Mouse (Mus musculus): ENCODE results near the gene Echdc1. TPM values are rescaled to one million over a fixed set of nuclear protein-coding genes. Genes with fewer than 3 reads are reported as not detected.

Gene Echdc1
- polyA plus RNA-seq (2014; fragmentation: Nextera tagmentation; extraction: Ambion mirVana): 24.8 and 32.0 TPM in 2 replicates

DNA sequence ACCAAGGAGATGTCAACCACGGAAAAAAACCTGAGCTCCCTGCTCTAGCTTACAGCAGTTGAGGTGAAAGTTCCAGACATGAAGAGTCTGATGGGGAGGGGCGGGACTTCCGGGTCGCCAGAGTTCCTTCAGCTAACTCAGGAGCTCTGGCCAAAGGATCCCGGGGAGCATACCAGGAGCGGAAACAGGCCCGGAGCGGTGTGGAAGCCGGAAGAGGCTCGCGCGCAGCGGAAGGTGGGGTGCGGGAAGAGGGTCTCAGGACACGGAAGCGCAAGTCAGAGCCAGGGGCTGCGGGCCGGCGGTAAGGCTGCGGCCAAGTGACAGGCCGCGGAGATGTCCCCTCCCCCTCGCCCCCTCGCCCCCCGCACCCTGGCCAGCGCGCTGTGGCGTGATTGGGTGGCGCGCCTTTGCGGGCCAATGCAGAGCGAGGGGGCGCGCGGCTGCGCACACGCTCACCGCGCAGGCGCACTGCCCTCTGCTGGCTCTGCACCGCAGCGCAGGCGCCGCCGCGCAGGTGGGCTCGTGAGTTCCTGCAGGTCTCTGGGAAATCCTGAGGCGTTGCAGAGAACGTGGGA is at the start of gene Echdc1:
TSS of gene Echdc1 (plus strand) at position 103 of the 575 bp plus-strand sequence.
- Histone ChIP-seq H3K9ac (ENCODE audit: low read length) (peak within 1 kb of the TSS; percentile 77), H3K27me3 (ENCODE audit: control insufficient read depth, insufficient read depth, low read length) (no peaks in the 10 kb centered on the region), H3K4me3 (ENCODE audit: low read depth, low read length) (peak within 1 kb of the TSS; percentile 60), H3K4me1 (ENCODE audit: control insufficient read depth, insufficient read depth, low read length) (no peaks in the 10 kb centered on the region), H3K36me3 (ENCODE audit: control insufficient read depth, insufficient read depth, low read length) (no peaks in the 10 kb centered on the region), H3K9me3 (ENCODE audit: control insufficient read depth, low read length) (no peaks in the 10 kb centered on the region), H3K4me2 (ENCODE audit: low read depth) (peak within 1 kb of the TSS; percentile 40), H3K27ac (ENCODE audit: low read depth, low read length) (peak within 1 kb of the TSS; percentile 77; the same call in 1 of the 2 replicates)
- ATAC-seq (ENCODE audit: insufficient read depth, low FRiP score, low TSS enrichment) (peak; percentile 99), DNase-seq (ENCODE audit: low spot score) (peak; percentile 94)
- WGBS: under 1% methylated on average over 44 of the region's 49 CpGs

DNA sequence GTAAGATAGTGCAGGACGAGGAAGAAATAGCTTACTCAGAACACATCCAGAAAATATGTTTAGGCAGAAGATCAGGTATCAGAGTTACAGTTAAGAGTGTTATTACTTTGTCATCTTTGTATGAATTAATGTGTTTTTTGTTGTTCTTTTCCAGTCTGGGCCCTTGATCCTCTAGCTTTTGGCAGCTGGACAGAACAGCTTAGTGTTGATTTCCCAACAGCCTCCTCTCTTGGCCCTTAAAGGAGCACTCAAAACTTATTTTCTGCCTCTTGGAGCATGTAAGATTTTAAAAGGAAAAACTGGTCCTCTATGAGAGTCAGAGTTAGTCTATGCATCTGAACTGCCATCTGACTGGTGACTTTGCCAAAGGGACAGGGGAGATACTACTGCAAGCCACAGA is 31.2 kb upstream of the Echdc1 start:
- H3K36me3 ChIP-seq (ENCODE audit: control insufficient read depth, insufficient read depth, low read length): no peaks in the 10 kb centered on the region
- no peak overlapping the region for H3K4me3 ChIP-seq (ENCODE audit: low read depth, low read length)
- H3K4me2 ChIP-seq (ENCODE audit: low read depth): no peak overlapping the region
- H3K9me3 ChIP-seq (ENCODE audit: control insufficient read depth, low read length): no peaks in the 10 kb centered on the region
- 89% methylated on average over 1 of the region's 1 CpGs for WGBS
- DNase-seq (ENCODE audit: low spot score) (no peak), ATAC-seq (ENCODE audit: insufficient read depth, low FRiP score, low TSS enrichment) (no peak)
- H3K27ac ChIP-seq (ENCODE audit: low read depth, low read length): no peak overlapping the region
- no peak overlapping the region for H3K9ac ChIP-seq (ENCODE audit: low read length)
- H3K4me1 ChIP-seq (ENCODE audit: control insufficient read depth, insufficient read depth, low read length): no peaks in the 10 kb centered on the region
- H3K27me3 ChIP-seq (ENCODE audit: control insufficient read depth, insufficient read depth, low read length): no peaks in the 10 kb centered on the region

DNA sequence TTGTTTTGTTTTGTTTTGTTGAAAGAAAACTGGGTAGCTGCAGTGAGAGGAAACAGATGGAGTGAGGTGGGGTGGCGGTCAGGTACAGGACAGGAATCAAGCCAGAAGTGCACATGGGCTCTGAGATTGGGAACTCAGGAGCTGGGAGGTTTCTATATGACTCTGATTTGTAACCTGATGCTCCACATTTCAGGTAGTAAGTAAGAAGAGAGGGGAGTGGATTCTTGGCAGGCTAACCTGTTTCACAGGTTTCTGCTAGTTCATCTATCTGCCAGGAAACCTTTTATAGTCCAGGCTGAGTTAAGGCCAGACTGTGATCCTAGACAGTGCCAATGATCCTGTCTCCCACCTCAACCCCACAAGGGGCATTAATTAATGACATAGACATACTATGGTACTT is 27.2 kb upstream of the Echdc1 start:
- 87% methylated on average over 1 of the region's 1 CpGs for WGBS
- Histone ChIP-seq H3K27ac (ENCODE audit: low read depth, low read length) (no peak overlapping the region), H3K4me1 (ENCODE audit: control insufficient read depth, insufficient read depth, low read length) (no peaks in the 10 kb centered on the region), H3K9ac (ENCODE audit: low read length) (no peak overlapping the region), H3K36me3 (ENCODE audit: control insufficient read depth, insufficient read depth, low read length) (no peaks in the 10 kb centered on the region), H3K4me2 (ENCODE audit: low read depth) (no peak overlapping the region), H3K9me3 (ENCODE audit: control insufficient read depth, low read length) (no peaks in the 10 kb centered on the region), H3K27me3 (ENCODE audit: control insufficient read depth, insufficient read depth, low read length) (no peaks in the 10 kb centered on the region), H3K4me3 (ENCODE audit: low read depth, low read length) (no peak overlapping the region)
- no peak for DNase-seq (ENCODE audit: low spot score)
- no peak for ATAC-seq (ENCODE audit: insufficient read depth, low FRiP score, low TSS enrichment)

DNA sequence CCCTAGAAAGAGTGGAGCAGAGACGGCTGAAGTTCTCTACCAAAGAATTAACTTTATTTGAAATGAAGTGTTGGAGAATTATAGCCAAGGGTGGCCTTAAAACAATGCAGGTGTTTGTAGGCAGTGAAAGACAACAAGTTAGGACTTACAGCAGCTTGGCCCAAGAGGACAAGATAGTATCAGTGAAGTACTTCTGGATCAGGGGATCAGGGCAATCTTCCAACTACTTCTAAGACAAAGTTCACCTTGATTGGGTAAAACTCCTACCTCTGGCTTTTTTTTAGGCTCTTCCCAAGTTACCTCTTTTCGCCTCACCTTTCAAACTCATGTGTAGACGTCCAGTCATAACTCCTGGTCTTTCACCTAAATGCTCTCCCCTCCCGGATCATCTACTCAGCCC is 10.7 kb upstream of the Echdc1 start:
- no peak overlapping the region for H3K4me3 ChIP-seq (ENCODE audit: low read depth, low read length)
- no peaks in the 10 kb centered on the region for H3K4me1 ChIP-seq (ENCODE audit: control insufficient read depth, insufficient read depth, low read length)
- DNase-seq (ENCODE audit: low spot score): no peak
- no peak for ATAC-seq (ENCODE audit: insufficient read depth, low FRiP score, low TSS enrichment)
- H3K9me3 ChIP-seq (ENCODE audit: control insufficient read depth, low read length): no peaks in the 10 kb centered on the region
- WGBS: 95% methylated on average over 4 of the region's 4 CpGs
- H3K4me2 ChIP-seq (ENCODE audit: low read depth): no peak overlapping the region
- H3K27ac ChIP-seq (ENCODE audit: low read depth, low read length): no peak overlapping the region
- H3K36me3 ChIP-seq (ENCODE audit: control insufficient read depth, insufficient read depth, low read length): no peaks in the 10 kb centered on the region
- H3K27me3 ChIP-seq (ENCODE audit: control insufficient read depth, insufficient read depth, low read length): no peaks in the 10 kb centered on the region
- no peak overlapping the region for H3K9ac ChIP-seq (ENCODE audit: low read length)

DNA sequence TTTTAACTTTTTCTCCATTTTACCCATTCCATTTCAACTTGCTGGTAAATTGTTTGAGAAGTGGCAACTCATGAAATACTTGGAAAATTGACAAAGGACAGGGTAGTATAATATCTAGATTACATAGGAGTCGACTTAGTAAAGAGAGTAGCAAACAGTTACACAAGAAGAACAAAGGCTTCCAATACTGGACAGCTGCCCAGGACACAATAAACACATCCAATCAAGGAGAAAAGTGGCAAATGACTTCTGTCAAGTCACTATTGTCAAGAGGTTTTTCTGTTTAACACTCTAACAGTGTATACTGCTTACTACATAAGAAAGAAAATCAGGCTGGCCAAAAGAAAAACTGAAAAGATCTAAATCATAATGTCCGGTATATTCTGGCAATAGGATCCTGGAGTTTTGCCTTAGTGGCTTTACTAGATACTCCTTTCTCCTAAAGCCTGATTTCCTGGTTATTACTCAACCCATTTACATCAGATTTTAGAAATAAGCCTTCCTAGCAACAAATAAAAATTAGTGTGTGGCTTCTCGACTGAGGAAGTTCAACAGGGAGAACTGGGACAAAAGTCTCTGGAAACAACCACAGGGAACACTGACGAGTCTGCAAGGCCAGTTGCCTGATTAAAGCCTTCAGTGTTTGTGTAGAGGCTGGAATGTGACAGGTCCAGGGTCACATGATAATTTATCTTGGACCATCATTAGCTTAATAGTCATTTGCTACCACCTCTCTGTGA is 1.3 kb upstream of the Echdc1 start:
- DNase-seq (ENCODE audit: low spot score) (no peak), ATAC-seq (ENCODE audit: insufficient read depth, low FRiP score, low TSS enrichment) (no peak)
- no peak overlapping the region for H3K9ac ChIP-seq (ENCODE audit: low read length)
- no peaks in the 10 kb centered on the region for H3K9me3 ChIP-seq (ENCODE audit: control insufficient read depth, low read length)
- no peaks in the 10 kb centered on the region for H3K36me3 ChIP-seq (ENCODE audit: control insufficient read depth, insufficient read depth, low read length)
- 64% methylated on average over 4 of the region's 4 CpGs for WGBS
- no peak overlapping the region for H3K4me2 ChIP-seq (ENCODE audit: low read depth)
- H3K27me3 ChIP-seq (ENCODE audit: control insufficient read depth, insufficient read depth, low read length): no peaks in the 10 kb centered on the region
- no peak overlapping the region for H3K27ac ChIP-seq (ENCODE audit: low read depth, low read length)
- no peak overlapping the region for H3K4me3 ChIP-seq (ENCODE audit: low read depth, low read length)
- H3K4me1 ChIP-seq (ENCODE audit: control insufficient read depth, insufficient read depth, low read length): no peaks in the 10 kb centered on the region

DNA sequence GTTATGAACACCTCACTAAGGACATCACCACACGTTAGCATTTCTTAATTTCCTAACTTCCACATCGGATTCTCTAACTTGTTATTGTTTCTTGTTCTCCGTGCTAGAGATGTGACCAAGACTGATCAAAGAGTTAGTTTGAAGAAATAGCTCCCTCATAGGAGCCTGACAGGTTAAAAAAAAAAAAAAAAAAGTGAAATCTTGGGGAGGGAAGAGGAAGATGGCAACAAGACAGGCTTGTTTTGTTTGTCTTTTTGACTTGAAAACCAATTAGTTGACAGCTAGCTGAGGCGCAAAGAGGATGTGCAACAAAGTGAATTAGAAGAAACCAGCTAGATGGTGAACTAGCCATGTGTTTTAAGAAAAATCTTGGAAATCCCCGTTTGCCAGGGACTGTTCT is 939 bp downstream of the Echdc1 start:
- H3K9me3 ChIP-seq (ENCODE audit: control insufficient read depth, low read length): no peaks in the 10 kb centered on the region
- H3K4me1 ChIP-seq (ENCODE audit: control insufficient read depth, insufficient read depth, low read length): no peaks in the 10 kb centered on the region
- H3K27me3 ChIP-seq (ENCODE audit: control insufficient read depth, insufficient read depth, low read length): no peaks in the 10 kb centered on the region
- ATAC-seq (ENCODE audit: insufficient read depth, low FRiP score, low TSS enrichment) (no peak), DNase-seq (ENCODE audit: low spot score) (no peak)
- peak overlapping the region; percentile 60 for H3K4me3 ChIP-seq (ENCODE audit: low read depth, low read length)
- H3K27ac ChIP-seq (ENCODE audit: low read depth, low read length): no peak overlapping the region
- 41% methylated on average over 5 of the region's 5 CpGs for WGBS
- no peak overlapping the region for H3K9ac ChIP-seq (ENCODE audit: low read length)
- no peaks in the 10 kb centered on the region for H3K36me3 ChIP-seq (ENCODE audit: control insufficient read depth, insufficient read depth, low read length)
- H3K4me2 ChIP-seq (ENCODE audit: low read depth): peak overlapping the region; percentile 40

DNA sequence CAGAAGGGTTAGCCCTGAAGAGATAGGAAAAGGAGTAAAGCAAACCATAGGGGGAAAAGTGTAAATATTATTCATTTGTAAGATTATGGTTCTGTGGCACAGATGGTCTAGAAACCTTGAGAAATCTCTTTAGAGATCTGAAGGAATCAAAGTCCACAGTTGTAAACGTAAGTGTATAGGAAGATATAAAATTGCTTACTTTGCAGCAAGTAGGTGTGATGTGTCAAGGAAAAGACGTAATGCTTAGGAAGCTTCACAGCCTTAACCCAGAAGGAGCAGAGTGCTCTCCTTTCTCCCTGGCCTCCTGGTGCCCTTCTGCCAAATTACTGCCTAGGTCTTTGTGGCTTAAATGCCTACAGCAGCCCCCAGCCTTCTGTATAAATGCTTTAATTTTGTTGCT is 11.9 kb downstream of the Echdc1 start:
- Histone ChIP-seq H3K9me3 (ENCODE audit: control insufficient read depth, low read length) (no peaks in the 10 kb centered on the region), H3K9ac (ENCODE audit: low read length) (no peak overlapping the region), H3K27me3 (ENCODE audit: control insufficient read depth, insufficient read depth, low read length) (no peaks in the 10 kb centered on the region), H3K36me3 (ENCODE audit: control insufficient read depth, insufficient read depth, low read length) (no peaks in the 10 kb centered on the region), H3K4me1 (ENCODE audit: control insufficient read depth, insufficient read depth, low read length) (no peaks in the 10 kb centered on the region), H3K4me2 (ENCODE audit: low read depth) (no peak overlapping the region), H3K4me3 (ENCODE audit: low read depth, low read length) (no peak overlapping the region), H3K27ac (ENCODE audit: low read depth, low read length) (no peak overlapping the region)
- ATAC-seq (ENCODE audit: insufficient read depth, low FRiP score, low TSS enrichment) (no peak), DNase-seq (ENCODE audit: low spot score) (no peak)
- WGBS: 85% methylated on average over 2 of the region's 2 CpGs

DNA sequence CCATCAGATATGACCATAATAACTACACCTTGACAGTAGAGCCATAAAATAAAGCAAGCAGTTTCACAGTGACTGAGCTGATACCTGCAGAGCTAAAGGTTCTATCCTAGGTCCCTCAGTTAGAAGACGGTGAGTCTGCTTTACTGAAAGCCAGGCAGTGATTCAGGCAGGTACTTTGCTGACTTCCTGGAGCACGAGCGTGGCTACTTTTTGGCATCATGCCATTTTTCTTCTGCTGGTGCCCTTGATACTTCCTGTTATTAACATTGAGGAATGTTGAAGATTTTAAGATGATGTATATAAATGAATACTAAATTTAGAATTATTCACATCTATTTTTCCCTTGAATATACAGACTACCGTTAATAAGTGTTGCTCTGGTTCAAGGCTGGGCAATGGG is 20.9 kb downstream of the Echdc1 start:
- Histone ChIP-seq H3K4me2 (ENCODE audit: low read depth) (no peak overlapping the region), H3K9ac (ENCODE audit: low read length) (no peak overlapping the region), H3K27me3 (ENCODE audit: control insufficient read depth, insufficient read depth, low read length) (no peaks in the 10 kb centered on the region), H3K4me3 (ENCODE audit: low read depth, low read length) (no peak overlapping the region), H3K36me3 (ENCODE audit: control insufficient read depth, insufficient read depth, low read length) (no peaks in the 10 kb centered on the region), H3K4me1 (ENCODE audit: control insufficient read depth, insufficient read depth, low read length) (no peaks in the 10 kb centered on the region), H3K27ac (ENCODE audit: low read depth, low read length) (no peak overlapping the region), H3K9me3 (ENCODE audit: control insufficient read depth, low read length) (no peaks in the 10 kb centered on the region)
- DNase-seq (ENCODE audit: low spot score): no peak
- no peak for ATAC-seq (ENCODE audit: insufficient read depth, low FRiP score, low TSS enrichment)
- WGBS: 88% methylated on average over 4 of the region's 4 CpGs
